Mouse (Mus musculus) liver, embryonic 11.5 days (tissue): Measurements from ENCODE around the gene Enkur. TPM values are rescaled to one million over a fixed set of nuclear protein-coding genes. Genes with fewer than 3 reads are reported as not detected.
"Not testable (repeated sequence)": the region's sequence is repeated elsewhere in the genome, so short reads cannot be mapped to it uniquely, and the experiment has no call there.

Experiments used
- ATAC-seq: fragments of 200-750 bp; cut with Nextera tagmentation; replicated peaks from 2 replicates; pipeline ENCODE4 v1.8.0; 2017; ENCODE audit warnings: moderate number of reproducible peaks, mild to moderate bottlenecking, moderate TSS enrichment, moderate library complexity; ENCODE audit not compliant: low FRiP score
- DNase-seq: peaks from one replicate; pipeline ENCODE4 v3.0.0-alpha.2; 2017; ENCODE audit warnings: low spot score
- H3K27ac ChIP-seq: fragments of 300-500 bp; sonication (generic); 2 replicates; pipeline ENCODE4 v1.5.1; 2014; ENCODE audit warnings: mild to moderate bottlenecking, low read depth, low read length, control low read depth
- H3K27me3 ChIP-seq: fragments of 300-500 bp; sonication (generic); replicated peaks from 2 replicates; pipeline ENCODE4 v1.6.1; 2014; ENCODE audit warnings: low read length, mixed read lengths; ENCODE audit not compliant: control insufficient read depth, insufficient read depth
- H3K36me3 ChIP-seq: fragments of 300-500 bp; sonication (generic); 2 replicates; pipeline ENCODE4 v1.6.1; 2014; ENCODE audit warnings: mild to moderate bottlenecking, low read length, moderate library complexity, mixed read lengths; ENCODE audit not compliant: control insufficient read depth, insufficient read depth
- H3K4me1 ChIP-seq: fragments of 300-500 bp; sonication (generic); replicated peaks from 2 replicates; pipeline ENCODE4 v1.6.1; 2014; ENCODE audit warnings: low read length, mixed read lengths; ENCODE audit not compliant: control insufficient read depth, insufficient read depth
- H3K4me2 ChIP-seq: fragments of 300-500 bp; sonication (generic); 2 replicates; pipeline ENCODE4 v1.6.1; 2014; ENCODE audit warnings: mild to moderate bottlenecking, control low read depth, moderate library complexity
- H3K4me3 ChIP-seq: fragments of 300-500 bp; sonication (generic); 2 replicates; pipeline ENCODE4 v1.5.1; 2014; ENCODE audit warnings: low read depth, low read length, control low read depth
- H3K9ac ChIP-seq: fragments of 300-500 bp; sonication (generic); 2 replicates; pipeline ENCODE4 v1.6.1; 2014; ENCODE audit warnings: low read depth, low read length, control low read depth
- H3K9me3 ChIP-seq: fragments of 300-500 bp; sonication (generic); 2 replicates; pipeline ENCODE4 v1.6.1; 2016; ENCODE audit warnings: low read length, inconsistent platforms, mixed read lengths; ENCODE audit not compliant: control insufficient read depth
- WGBS: fragments of 180-500 bp; shearing (Covaris S2); extraction: QIAGEN DNeasy Blood & Tissue Kit; methylation state at CpG from one replicate; pipeline ENCODE4 v1.1.7; 2014; 5-methylcytosine and 5-hydroxymethylcytosine counted together
- polyA plus RNA-seq: library from polyadenylated mRNA; unstranded; fragments of >200 nt; fragmentation: Nextera tagmentation; extraction: Ambion mirVana; gene quantifications from 2 replicates; pipeline ENCODE4 v1.2.1, GENCODE M21; 2014

Enkur gene
- 0.16 and 0.27 TPM in 2 replicates for polyA plus RNA-seq

GRCm38 (mm10) chr2:21204912-21205830 lies at the start of gene Enkur, which contains the start of gene Thnsl1:
Enkur (minus strand) TSS chr2:21205365.
Thnsl1 (plus strand) TSS chr2:21205724.
- 4% methylated on average over 43 of the region's 43 CpGs for WGBS
- H3K4me3 ChIP-seq: peak within 1 kb of the TSS; percentile 72
- H3K27ac ChIP-seq: no peak within 1 kb of the TSS
- peak within 1 kb of the TSS; percentile 71 for H3K9ac ChIP-seq
- no peaks in the 10 kb centered on the region for H3K4me1 ChIP-seq
- peak within 1 kb of the TSS; percentile 77 for H3K4me2 ChIP-seq
- no peaks in the 10 kb centered on the region for H3K9me3 ChIP-seq
- ATAC-seq (peak; percentile 98), DNase-seq (peak; percentile 99)
- no peaks in the 10 kb centered on the region for H3K36me3 ChIP-seq
- no peaks in the 10 kb centered on the region for H3K27me3 ChIP-seq

- Histone ChIP-seq H3K27me3 (no peaks in the 10 kb centered on the region), H3K9me3 (no peaks in the 10 kb centered on the region), H3K4me1 (no peaks in the 10 kb centered on the region), H3K4me2 (no peak overlapping the region), H3K36me3 (no peaks in the 10 kb centered on the region), H3K4me3 (no peak overlapping the region), H3K9ac (no peak overlapping the region), H3K27ac (no peak overlapping the region)
- DNase-seq (no peak), ATAC-seq (no peak)
Observed at GRCm38 (mm10) chr2:21254308-21254707, 49.1 kb upstream of the Enkur start.

- Histone ChIP-seq H3K27ac (no peak overlapping the region), H3K4me2 (no peak overlapping the region), H3K9me3 (no peaks in the 10 kb centered on the region), H3K27me3 (no peaks in the 10 kb centered on the region), H3K36me3 (no peaks in the 10 kb centered on the region), H3K4me1 (no peaks in the 10 kb centered on the region), H3K4me3 (no peak overlapping the region), H3K9ac (no peak overlapping the region)
- 73% methylated on average over 3 of the region's 3 CpGs for WGBS
- no peak for ATAC-seq
- no peak for DNase-seq
Observed at GRCm38 (mm10) chr2:21253644-21254043, 48.5 kb upstream of the Enkur start.

- Histone ChIP-seq H3K4me1 (no peaks in the 10 kb centered on the region), H3K27me3 (no peaks in the 10 kb centered on the region), H3K4me3 (no peak overlapping the region), H3K9me3 (no peaks in the 10 kb centered on the region), H3K36me3 (no peaks in the 10 kb centered on the region), H3K4me2 (no peak overlapping the region), H3K27ac (no peak overlapping the region), H3K9ac (no peak overlapping the region)
- WGBS: 79% methylated on average over 2 of the region's 2 CpGs
- peak; percentile 83 for ATAC-seq
- no peak for DNase-seq
Observed at GRCm38 (mm10) chr2:21245477-21246102, 40.4 kb upstream of the Enkur start.

- DNase-seq (no peak), ATAC-seq (no peak)
- Histone ChIP-seq H3K36me3 (no peaks in the 10 kb centered on the region), H3K27me3 (no peaks in the 10 kb centered on the region), H3K4me3 (no peak overlapping the region), H3K4me2 (no peak overlapping the region), H3K9me3 (no peaks in the 10 kb centered on the region), H3K27ac (no peak overlapping the region), H3K4me1 (no peaks in the 10 kb centered on the region), H3K9ac (no peak overlapping the region)
- 62% methylated on average over 4 of the region's 4 CpGs for WGBS
Observed at GRCm38 (mm10) chr2:21244986-21245385, 39.8 kb upstream of the Enkur start.

GRCm38 (mm10) chr2:21244104-21244503 lies 38.9 kb upstream of the Enkur start:
- not testable (repeated sequence) for H3K4me2 ChIP-seq, H3K9me3 ChIP-seq, H3K9ac ChIP-seq, H3K27me3 ChIP-seq, DNase-seq, H3K4me1 ChIP-seq, H3K4me3 ChIP-seq, H3K27ac ChIP-seq, ATAC-seq, H3K36me3 ChIP-seq
- WGBS: 44% methylated on average over 4 of the region's 6 CpGs

GRCm38 (mm10) chr2:21236846-21237245 lies 31.7 kb upstream of the Enkur start:
- H3K9ac ChIP-seq: no peak overlapping the region
- no peak overlapping the region for H3K4me3 ChIP-seq
- ATAC-seq (no peak), DNase-seq (no peak)
- no peaks in the 10 kb centered on the region for H3K36me3 ChIP-seq
- H3K4me1 ChIP-seq: no peaks in the 10 kb centered on the region
- no peaks in the 10 kb centered on the region for H3K9me3 ChIP-seq
- no peak overlapping the region for H3K27ac ChIP-seq
- 39% methylated on average over 5 of the region's 5 CpGs for WGBS
- H3K27me3 ChIP-seq: no peaks in the 10 kb centered on the region
- H3K4me2 ChIP-seq: no peak overlapping the region

GRCm38 (mm10) chr2:21235844-21236386 lies 30.8 kb upstream of the Enkur start:
- DNase-seq (no peak), ATAC-seq (peak; percentile 43)
- Histone ChIP-seq H3K27me3 (no peaks in the 10 kb centered on the region), H3K27ac (no peak overlapping the region), H3K9ac (no peak overlapping the region), H3K9me3 (no peaks in the 10 kb centered on the region), H3K4me2 (no peak overlapping the region), H3K36me3 (no peaks in the 10 kb centered on the region), H3K4me3 (no peak overlapping the region), H3K4me1 (no peaks in the 10 kb centered on the region)
- 80% methylated on average over 4 of the region's 4 CpGs for WGBS
